Mouse (Mus musculus) CD4-positive helper T cell, adult 2 months (primary cell): ENCODE data around the gene Natd1.
A peak's percentile ranks its signal among the peaks of the same experiment; 100 is the strongest.

ENCODE experiments used
- DNase-seq: peaks from one replicate; pipeline ENCODE4 v3.0.0-alpha.2; 2012; ENCODE audit warnings: low read depth, missing footprints, low spot score

Natd1 gene

GRCm38 (mm10) chr11:60914491-60914890 is at the start of gene Natd1:
TSS of gene Natd1 (minus strand) at chr11:60914750.
- no peak for DNase-seq

- DNase-seq, result no peak
These were observed 48.2 kb upstream of the Natd1 start for GRCm38 (mm10) chr11:60962709-60963108.

GRCm38 (mm10) chr11:60961176-60961575 is 46.6 kb upstream of the Natd1 start:
- DNase-seq, result no peak

GRCm38 (mm10) chr11:60958948-60959347 is 44.4 kb upstream of the Natd1 start:
- DNase-seq, result no peak

- DNase-seq, result no peak
These were observed 41.3 kb upstream of the Natd1 start for GRCm38 (mm10) chr11:60955621-60956383.

GRCm38 (mm10) chr11:60954255-60955104 is 39.9 kb upstream of the Natd1 start:
- no peak for DNase-seq

GRCm38 (mm10) chr11:60953803-60954202 is 39.3 kb upstream of the Natd1 start:
- DNase-seq, result peak; percentile 65

- no peak for DNase-seq
These were observed 38.4 kb upstream of the Natd1 start for GRCm38 (mm10) chr11:60952986-60953385.

- DNase-seq, result no peak
These were observed 37.8 kb upstream of the Natd1 start for GRCm38 (mm10) chr11:60952362-60952761.

- DNase-seq, result no peak
These were observed 37.3 kb upstream of the Natd1 start for GRCm38 (mm10) chr11:60951896-60952295.

GRCm38 (mm10) chr11:60945003-60945402 is 30.5 kb upstream of the Natd1 start:
- DNase-seq, result no peak

- DNase-seq, result no peak
These were observed 27.9 kb upstream of the Natd1 start for GRCm38 (mm10) chr11:60942263-60943015.

GRCm38 (mm10) chr11:60941370-60941769 is 26.8 kb upstream of the Natd1 start:
- DNase-seq, result no peak

GRCm38 (mm10) chr11:60940501-60940900 is 26.0 kb upstream of the Natd1 start:
- no peak for DNase-seq

- no peak for DNase-seq
These were observed 24.9 kb upstream of the Natd1 start for GRCm38 (mm10) chr11:60939487-60939886.

GRCm38 (mm10) chr11:60937611-60938010 is 23.1 kb upstream of the Natd1 start:
- DNase-seq, result peak; percentile 45

GRCm38 (mm10) chr11:60935975-60936373 is 21.4 kb upstream of the Natd1 start:
- no peak for DNase-seq

GRCm38 (mm10) chr11:60935326-60935974 is 20.9 kb upstream of the Natd1 start:
- DNase-seq, result peak; percentile 93

- no peak for DNase-seq
These were observed 20.2 kb upstream of the Natd1 start for GRCm38 (mm10) chr11:60934795-60935194.

GRCm38 (mm10) chr11:60933178-60933930 is 18.8 kb upstream of the Natd1 start:
- peak; percentile 29 for DNase-seq
